Mouse (Mus musculus) frontal cortex, postnatal 10 days (tissue): ENCODE measurements around the gene Usp13.

Experiments used
- DNase-seq, 2 experiments: peaks; one replicate each; pipeline ENCODE4 v3.0.0; 2022; ENCODE audit warnings: low spot score in 2 of 2, mixed read lengths in 1 of 2

Gene Usp13

DNA sequence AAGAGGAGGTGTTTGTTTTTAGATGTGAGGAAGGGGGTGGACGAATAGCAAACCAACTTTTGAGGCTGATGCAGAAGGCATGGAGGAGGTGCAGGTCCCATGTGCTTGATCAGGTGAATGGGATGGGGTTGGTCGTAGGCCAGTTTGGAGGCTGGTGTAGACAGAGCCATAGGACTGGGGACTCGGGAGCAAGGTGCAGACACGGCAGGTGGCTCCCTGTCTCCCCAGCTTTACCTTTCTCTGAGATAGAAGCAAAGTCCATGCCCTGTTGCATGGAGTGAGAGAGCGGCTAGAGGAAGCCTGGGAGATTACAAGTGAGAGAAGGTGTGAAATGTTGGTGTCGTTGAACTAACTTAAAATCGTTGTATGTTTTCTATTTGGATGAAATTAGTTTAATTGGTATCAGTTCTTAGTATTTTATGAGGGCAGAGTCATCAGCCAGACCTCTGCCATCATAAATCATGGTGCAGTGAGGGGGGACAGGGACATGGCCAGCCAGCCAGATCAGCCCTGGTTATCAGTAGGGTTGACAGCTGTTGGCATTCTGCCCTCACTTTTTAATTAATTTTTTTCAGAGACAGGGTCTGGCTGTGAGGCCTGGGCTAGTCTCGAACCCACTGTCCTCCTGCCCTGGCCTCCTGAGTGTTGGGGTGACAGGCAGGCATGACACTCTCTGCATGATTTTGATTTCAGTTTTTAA, 122.6 kb downstream of the Usp13 start:
- no peak for DNase-seq

DNA sequence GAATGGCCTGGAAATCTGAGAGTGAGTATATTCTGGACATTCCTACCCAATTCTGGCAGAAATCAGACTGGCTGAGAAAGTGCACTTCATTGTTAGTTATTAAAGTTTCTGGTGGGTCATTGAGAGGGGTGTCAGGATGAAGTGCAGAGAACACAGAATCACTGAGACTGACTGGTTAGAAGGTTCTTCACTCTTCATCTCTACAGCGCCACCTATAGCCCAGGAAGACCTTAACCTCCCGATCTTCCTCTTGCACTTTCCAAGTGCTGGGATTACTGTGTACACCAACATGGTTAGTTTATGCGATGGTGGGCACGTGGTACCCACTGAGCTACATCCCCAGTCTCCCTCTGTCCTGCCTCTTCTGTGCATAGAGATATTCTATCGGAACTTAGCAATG, 130.1 kb downstream of the Usp13 start:
- DNase-seq: no peak

DNA sequence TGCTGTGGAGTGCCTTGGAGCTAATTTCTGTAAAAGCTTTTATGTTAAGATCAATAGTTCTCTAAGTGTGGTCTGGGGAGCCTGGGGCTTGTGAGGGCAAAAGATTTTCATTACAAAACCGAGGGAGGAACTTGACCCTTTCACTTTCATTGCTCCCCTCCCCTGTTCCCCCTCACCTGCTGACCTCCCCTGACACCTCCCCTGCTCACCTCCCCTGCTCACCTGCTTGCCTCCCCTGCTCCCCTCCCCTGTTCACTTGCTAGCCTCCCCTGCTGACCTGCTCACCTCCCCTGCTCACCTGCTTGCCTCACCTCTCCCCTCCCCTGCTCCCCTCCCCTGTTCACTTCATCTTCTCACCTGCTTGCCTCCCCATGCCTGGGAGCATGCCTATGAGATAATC, 134.0 kb downstream of the Usp13 start:
- DNase-seq: no peak

DNA sequence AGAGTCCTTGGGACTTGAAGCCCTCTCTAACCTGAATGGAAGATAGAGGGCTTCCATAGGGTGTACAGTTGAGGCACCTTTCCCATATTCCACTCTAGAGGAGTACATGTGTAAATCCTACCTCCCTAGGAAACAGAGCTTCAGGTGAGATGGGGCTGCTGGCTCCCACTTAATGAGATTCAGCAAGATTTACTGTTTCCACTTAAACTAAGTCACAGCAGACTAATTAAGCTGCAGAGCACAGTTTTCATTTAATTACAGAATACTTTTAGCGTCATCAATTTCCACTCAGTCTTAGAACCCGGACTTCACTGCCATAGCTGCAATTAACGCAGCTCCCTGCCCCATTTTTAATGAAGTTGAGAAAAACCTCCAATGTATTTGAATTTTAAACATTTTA, 144.1 kb downstream of the Usp13 start:
- DNase-seq: no peak

DNA sequence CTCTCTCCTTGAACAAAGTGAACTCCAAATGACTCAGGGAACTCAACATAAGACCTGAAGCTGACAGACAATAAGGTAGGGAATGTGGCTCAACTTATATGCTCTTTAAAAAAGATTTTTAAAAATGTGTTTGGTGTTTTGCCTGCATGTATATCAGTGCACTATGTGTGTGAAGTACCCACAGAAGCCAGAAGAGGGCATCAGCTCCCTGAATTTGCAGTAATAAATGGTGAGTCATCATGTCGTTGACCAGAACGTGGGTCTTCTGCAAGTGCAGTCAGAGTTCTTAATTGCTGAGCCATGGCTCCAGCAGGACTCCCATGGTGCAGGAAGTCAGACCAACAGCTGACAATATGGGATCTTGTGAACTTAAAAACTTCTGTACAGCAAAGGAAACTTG, 148.2 kb downstream of the Usp13 start:
- no peak for DNase-seq

DNA sequence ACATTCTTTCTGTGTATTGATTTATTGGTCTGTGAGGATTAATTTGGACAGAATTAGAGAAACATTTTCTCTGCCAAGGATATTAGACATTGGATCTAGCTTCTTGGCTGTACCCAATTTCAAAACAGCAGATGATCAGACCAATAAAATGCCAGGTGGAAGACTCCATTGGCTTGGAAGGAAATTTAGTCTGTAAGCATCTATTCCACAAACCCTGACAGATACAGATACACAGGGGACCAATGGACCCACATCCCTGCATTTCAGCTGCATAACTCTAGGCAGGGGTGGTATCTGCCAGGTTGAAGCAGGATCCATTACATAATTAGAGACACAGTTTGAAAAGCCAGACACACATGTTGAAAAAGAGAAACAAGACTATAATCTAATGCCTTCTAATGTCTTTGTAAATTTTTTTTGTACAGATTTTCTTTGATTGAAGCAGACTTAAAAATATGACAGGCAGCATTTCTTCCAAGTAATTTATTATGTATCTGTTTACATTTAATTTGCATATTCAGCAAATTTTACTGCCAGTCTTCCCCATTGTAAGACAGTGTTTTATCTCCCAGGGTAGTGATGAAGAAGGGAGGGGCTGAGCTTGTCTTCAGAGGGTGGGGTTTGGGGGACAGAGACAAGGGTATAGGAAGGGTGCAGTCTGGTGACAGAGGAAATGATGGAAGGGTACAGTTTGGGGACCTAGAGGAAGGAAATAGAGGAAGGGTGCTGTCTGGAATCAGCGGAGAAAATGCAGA, 151.5 kb downstream of the Usp13 start:
- no peak for DNase-seq

DNA sequence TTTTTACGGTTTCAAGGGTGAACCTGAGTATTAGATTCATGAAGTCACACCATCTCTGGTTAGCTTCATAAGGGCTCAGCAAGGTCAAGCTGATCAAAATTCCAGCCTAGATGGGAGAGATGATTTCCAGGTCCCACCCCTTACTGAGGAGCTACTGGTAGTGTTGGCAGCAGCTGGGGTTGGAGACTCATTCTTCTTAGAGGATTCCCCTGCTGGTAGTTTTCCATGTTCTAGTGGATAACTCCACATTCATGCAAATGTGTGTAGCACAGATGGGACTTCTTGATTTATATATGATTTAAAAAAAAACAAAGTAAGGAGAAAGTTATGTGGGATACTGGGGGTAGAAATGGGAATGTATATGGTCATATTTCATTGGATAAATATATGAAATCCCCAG, 152.9 kb downstream of the Usp13 start:
- no peak for DNase-seq

DNA sequence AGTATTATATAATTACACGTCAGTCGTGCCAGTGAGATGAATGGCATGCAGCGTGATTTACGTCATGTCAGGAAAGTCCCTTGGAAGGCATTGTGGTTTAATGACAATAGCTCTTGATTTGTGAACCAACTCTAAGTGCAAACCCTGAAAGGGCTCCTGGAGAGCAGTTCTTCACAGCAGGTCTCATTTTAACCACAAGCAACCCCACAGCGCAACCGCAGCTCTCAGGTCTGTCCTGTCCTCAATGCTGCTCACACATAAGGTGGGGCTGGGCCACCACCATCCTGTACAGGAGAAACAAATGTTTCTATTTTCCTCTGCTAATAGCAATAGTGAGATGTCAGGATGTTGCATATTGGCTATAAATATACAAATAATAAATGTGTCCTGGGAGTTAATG, 161.9 kb downstream of the Usp13 start:
- DNase-seq: no peak

DNA sequence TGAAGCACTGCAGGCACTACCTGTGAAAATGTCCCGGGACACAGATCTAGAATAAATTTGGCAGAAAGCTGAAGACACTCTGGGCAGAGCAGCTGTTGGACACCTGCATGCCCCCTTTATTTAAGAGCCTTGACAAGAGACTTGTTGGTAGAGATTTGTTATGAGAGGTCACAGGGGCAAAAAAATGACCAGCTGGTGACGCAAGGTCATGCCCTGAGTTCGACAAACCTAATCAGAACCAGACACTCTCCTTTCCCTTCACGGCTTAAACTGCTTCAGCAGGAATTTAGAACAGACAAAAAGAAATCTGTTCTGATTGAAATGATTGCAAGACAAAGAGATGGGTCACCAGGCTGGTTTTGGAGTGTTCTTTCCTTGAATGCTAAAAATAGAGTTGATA, 162.6 kb downstream of the Usp13 start:
- DNase-seq: no peak

DNA sequence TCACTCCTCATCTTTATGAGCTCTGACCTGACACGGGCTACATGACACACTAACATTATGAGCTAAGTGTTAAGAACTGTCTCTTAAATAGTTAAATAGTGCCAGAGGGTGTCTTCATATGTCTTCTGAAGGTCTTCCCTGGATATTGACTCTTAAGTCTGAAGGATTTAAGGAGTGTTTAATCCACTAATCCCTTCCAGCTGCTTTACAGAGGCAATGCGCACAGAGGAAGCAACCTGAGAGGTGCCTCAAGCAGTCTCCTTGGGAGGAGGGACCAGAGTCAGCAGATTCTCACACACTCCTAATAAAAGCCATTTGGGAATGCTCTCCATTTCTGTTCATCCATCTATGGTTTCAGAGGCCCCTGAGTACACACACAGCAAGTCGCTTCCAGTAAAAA, 167.8 kb downstream of the Usp13 start:
- no peak for DNase-seq
